Mouse (Mus musculus): ENCODE results near the gene Sept10.

DNA sequence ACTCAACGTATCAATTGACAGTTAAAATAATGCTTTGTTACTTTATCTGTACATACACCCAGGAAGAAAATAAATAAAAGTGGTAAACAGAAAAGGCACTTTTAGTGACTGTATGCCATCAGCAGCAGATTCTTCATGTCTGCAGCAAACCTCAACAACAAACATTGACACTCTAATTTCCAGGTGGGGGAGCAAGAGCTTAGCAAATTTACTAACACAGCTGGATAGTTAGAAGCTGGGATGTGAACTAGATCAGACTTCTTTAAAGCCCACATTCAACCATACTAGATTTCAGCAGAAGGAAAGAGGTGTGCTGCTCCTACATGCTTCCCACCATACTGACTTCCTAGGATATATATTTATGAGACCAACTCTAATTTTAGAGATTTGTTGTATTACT is 49.1 kb downstream of the Sept10 start:
- TF ChIP-seq CTCF (IDR thresholded peaks at IDR 0.05; ENCODE audit: extremely low read depth, insufficient read length, insufficient replicate concordance, low read depth, low read length) = no peak
- TF ChIP-seq POLR2A (IDR thresholded peaks at IDR 0.05; ENCODE audit: low read depth, low read length) = no peak
